Mouse (Mus musculus): ENCODE data around the gene Mob4.

- TF ChIP-seq CTCF (conservative IDR thresholded peaks at IDR 0.05; ENCODE audit: low read length) (peak; percentile 99), POU5F1 (IDR thresholded peaks at IDR 0.05; ENCODE audit: borderline replicate concordance, low read length) (no peak)
Measured at GRCm38 (mm10) chr1:55192824-55193223, 61.8 kb downstream of the Mob4 start.

Data from E14TG2a.4 (cell line).